Mouse (Mus musculus) hindbrain, embryonic 14.5 days (tissue): ENCODE results near the gene Nuf2. TPM values are rescaled to one million over a fixed set of nuclear protein-coding genes. Genes with fewer than 3 reads are reported as not detected.

ENCODE experiments used
- ATAC-seq: fragments of 200-750 bp; cut with Nextera tagmentation; 2 replicates; pipeline ENCODE4 v1.8.0; 2017; ENCODE audit warnings: moderate number of reproducible peaks, mild to moderate bottlenecking, moderate TSS enrichment, moderate library complexity; ENCODE audit not compliant: low FRiP score
- DNase-seq: peaks from one replicate; pipeline ENCODE4 v3.0.0-alpha.2; 2015; ENCODE audit warnings: low spot score
- H3K27ac ChIP-seq: fragments of 300-500 bp; sonication (generic); 2 replicates; pipeline ENCODE4 v1.5.1; 2014; ENCODE audit warnings: mild to moderate bottlenecking, moderate library complexity
- H3K27me3 ChIP-seq: fragments of 300-500 bp; sonication (generic); 2 replicates; pipeline ENCODE4 v1.6.1; 2014; ENCODE audit warnings: mild to moderate bottlenecking, low read length, mixed read lengths; ENCODE audit not compliant: control insufficient read depth, insufficient read depth
- H3K36me3 ChIP-seq: fragments of 300-500 bp; sonication (generic); replicated peaks from 2 replicates; pipeline ENCODE4 v1.6.1; 2014; ENCODE audit not compliant: control insufficient read depth, insufficient read depth
- H3K4me1 ChIP-seq: fragments of 300-500 bp; sonication (generic); replicated peaks from 2 replicates; pipeline ENCODE4 v1.6.1; 2014; ENCODE audit warnings: antibody characterized with exemption, low read length, mixed read lengths; ENCODE audit not compliant: control insufficient read depth, insufficient read depth
- H3K4me2 ChIP-seq: fragments of 300-500 bp; sonication (generic); replicated peaks from 2 replicates; pipeline ENCODE4 v1.6.1; 2014; ENCODE audit warnings: mild to moderate bottlenecking, moderate library complexity
- H3K4me3 ChIP-seq: fragments of 300-500 bp; sonication (generic); replicated peaks from 2 replicates; pipeline ENCODE4 v1.5.1; 2014; ENCODE audit warnings: mild to moderate bottlenecking, low read length
- H3K9ac ChIP-seq: fragments of 300-500 bp; sonication (generic); 2 replicates; pipeline ENCODE4 v1.6.1; 2014
- H3K9me3 ChIP-seq: fragments of 300-500 bp; sonication (generic); 2 replicates; pipeline ENCODE4 v1.6.1; 2016; ENCODE audit warnings: low read length; ENCODE audit not compliant: control insufficient read depth
- WGBS: fragments of 180-500 bp; shearing (Covaris S2); extraction: QIAGEN DNeasy Blood & Tissue Kit; methylation state at CpG from one replicate; pipeline ENCODE4 v1.1.7; 2014; 5-methylcytosine and 5-hydroxymethylcytosine counted together
- polyA plus RNA-seq: library from polyadenylated mRNA; unstranded; fragments of >200 nt; fragmentation: Nextera tagmentation; extraction: Ambion mirVana; gene quantifications from 2 replicates; pipeline ENCODE4 v1.2.1, GENCODE M21; 2014

The Nuf2 gene
- 11.3 and 14.1 TPM in 2 replicates for polyA plus RNA-seq

DNA sequence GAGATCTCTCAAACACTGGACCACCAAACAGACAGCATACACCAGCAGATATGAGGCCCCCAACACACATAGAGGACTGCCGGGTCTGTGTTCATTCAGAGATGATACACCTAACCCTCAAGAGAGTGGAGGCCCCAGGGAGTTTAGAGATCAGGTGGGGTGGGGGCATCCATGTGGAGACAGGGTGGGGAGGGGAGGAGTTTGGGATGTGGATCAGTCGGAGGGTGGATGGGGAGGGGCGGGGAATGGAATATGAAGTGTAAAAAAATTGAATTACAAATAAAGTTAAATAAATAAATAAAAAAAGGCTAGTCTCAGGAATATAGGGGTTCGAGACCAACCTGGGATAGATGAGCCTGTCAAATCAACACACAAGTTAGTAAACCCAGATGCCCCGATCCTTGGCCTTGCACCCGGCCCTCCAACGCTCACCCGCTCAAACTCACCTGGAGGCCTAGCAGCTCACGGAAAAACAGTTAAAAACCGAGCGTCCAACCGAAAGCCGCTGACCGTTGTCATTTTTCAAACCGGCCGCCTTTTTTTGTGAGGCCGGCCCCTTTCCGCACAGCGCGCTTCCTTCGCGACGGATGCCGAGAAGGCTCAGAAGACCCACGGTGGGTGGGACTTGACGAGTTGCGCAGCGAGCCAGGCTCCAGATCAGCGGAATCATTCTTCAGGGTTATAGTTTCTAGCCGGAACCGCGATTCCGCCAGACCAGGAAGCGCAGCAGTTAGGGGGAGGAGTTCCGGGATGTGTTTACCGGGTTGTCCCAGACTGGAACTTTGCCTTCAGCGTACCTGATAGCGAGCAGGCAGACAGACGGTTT lies at the start of gene Nuf2:
TSS of gene Nuf2 (minus strand) at position 589 of the 826 bp plus-strand sequence.
- Histone ChIP-seq H3K9ac (peak within 1 kb of the TSS; percentile 72), H3K36me3 (no peaks in the 10 kb centered on the region), H3K4me1 (no peaks in the 10 kb centered on the region), H3K9me3 (no peaks in the 10 kb centered on the region), H3K4me2 (peak within 1 kb of the TSS; percentile 90), H3K4me3 (peak within 1 kb of the TSS; percentile 48), H3K27me3 (no peaks in the 10 kb centered on the region), H3K27ac (peak within 1 kb of the TSS; percentile 84)
- WGBS = under 1% methylated on average over 39 of the region's 39 CpGs
- DNase-seq = peak; percentile 100
- peak; percentile 98 for ATAC-seq

- Histone ChIP-seq H3K4me2 (no peak overlapping the region), H3K36me3 (no peaks in the 10 kb centered on the region), H3K9me3 (no peaks in the 10 kb centered on the region), H3K27ac (no peak overlapping the region), H3K4me1 (no peaks in the 10 kb centered on the region), H3K4me3 (no peak overlapping the region), H3K27me3 (no peaks in the 10 kb centered on the region), H3K9ac (no peak overlapping the region)
- ATAC-seq (no peak), DNase-seq (no peak)
- 90% methylated on average over 3 of the region's 3 CpGs for WGBS
Measured at GRCm38 (mm10) chr1:169579572-169579971, 48.3 kb upstream of the Nuf2 start.

DNA sequence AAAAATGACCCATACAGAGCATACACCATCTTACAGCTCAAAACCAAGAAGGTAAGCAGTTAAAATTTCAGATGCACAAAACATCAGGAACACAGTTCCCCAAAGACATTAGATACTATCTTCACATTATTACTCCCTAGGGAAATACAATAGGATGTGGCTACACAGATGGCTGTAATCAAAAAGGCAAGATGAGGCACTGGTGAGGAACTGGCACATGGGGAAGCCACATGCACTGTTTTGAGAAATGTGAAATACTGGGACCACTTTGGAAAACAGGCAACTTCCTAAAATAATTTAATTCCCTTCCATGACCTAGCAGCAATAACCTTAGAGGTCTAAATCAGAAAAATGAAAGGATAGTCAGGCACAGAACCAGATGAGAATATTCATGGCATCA lies 42.9 kb upstream of the Nuf2 start:
- Histone ChIP-seq H3K36me3 (no peaks in the 10 kb centered on the region), H3K4me2 (no peak overlapping the region), H3K27me3 (no peaks in the 10 kb centered on the region), H3K4me3 (no peak overlapping the region), H3K27ac (no peak overlapping the region), H3K4me1 (no peaks in the 10 kb centered on the region), H3K9me3 (no peaks in the 10 kb centered on the region), H3K9ac (no peak overlapping the region)
- ATAC-seq (no peak), DNase-seq (no peak)

GRCm38 (mm10) chr1:169555621-169556020 lies 24.4 kb upstream of the Nuf2 start:
- ATAC-seq = no peak
- no peaks in the 10 kb centered on the region for H3K36me3 ChIP-seq
- H3K27ac ChIP-seq = no peak overlapping the region
- H3K27me3 ChIP-seq = no peaks in the 10 kb centered on the region
- no peaks in the 10 kb centered on the region for H3K4me1 ChIP-seq
- no peaks in the 10 kb centered on the region for H3K9me3 ChIP-seq
- H3K4me3 ChIP-seq = no peak overlapping the region
- no peak for DNase-seq
- WGBS = 94% methylated on average over 2 of the region's 2 CpGs
- no peak overlapping the region for H3K9ac ChIP-seq
- H3K4me2 ChIP-seq = no peak overlapping the region

DNA sequence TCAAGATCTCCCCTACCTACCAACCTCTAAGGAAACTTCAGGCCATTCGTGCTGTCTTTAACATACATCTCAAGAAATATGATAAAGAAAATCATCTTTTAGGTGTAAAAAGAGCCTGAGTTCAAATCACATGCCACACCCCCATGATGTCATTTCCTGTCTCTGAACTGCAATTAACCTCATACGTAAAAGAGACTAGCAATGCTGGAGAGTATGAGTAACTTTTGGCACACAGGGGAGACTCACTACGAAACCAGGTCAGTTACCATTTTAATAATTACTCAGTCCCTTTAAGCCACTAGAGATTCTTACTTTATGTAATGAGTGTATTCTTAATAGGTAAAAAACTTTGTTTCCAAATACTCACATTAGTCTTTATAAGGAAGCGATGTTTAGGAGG lies 23.8 kb upstream of the Nuf2 start:
- Histone ChIP-seq H3K36me3 (no peaks in the 10 kb centered on the region), H3K9ac (no peak overlapping the region), H3K4me1 (no peaks in the 10 kb centered on the region), H3K4me2 (no peak overlapping the region), H3K27ac (no peak overlapping the region), H3K9me3 (no peaks in the 10 kb centered on the region), H3K4me3 (no peak overlapping the region), H3K27me3 (no peaks in the 10 kb centered on the region)
- WGBS = 85% methylated on average over 4 of the region's 4 CpGs
- ATAC-seq = no peak
- no peak for DNase-seq

DNA sequence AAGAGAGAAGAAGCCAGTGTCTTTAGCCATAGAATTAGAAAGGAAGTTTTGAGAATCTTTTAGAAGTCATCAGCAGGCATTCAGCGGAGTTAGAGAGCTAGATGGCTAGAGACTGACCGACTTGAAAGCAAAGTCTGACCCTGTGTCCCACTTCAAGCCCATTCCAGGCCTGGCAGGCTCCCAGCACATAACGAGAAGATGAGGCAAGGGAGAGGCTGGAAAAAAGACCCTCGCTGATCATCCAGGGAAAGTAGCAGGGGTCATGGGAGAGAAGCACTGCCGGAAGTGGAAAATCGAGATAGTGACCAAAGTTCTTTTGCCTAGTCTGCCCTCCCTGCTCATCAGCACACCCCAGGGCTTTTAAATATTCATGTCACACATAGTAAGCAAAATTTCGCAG lies 22.2 kb upstream of the Nuf2 start:
- no peak overlapping the region for H3K27ac ChIP-seq
- no peaks in the 10 kb centered on the region for H3K27me3 ChIP-seq
- ATAC-seq = no peak

DNA sequence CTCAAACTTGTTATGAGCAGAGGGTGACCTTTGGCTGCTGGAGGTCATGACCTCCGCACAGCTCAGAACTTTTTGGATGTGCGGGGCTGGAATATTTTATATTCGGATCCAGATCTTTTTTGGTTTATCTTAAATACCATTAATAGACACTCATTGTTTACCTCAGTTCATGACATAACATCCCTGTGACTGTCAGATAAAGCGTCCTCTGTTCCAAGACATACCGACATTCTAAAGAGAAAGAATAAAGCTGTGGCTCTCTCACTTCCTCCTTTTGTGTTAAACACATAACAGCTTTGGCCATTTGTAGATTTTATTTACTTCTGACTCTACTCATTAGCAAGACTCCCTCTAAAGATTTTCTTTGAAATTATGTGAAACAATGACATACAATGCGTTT lies 9.2 kb upstream of the Nuf2 start:
- Histone ChIP-seq H3K27me3 (no peaks in the 10 kb centered on the region), H3K27ac (no peak overlapping the region), H3K36me3 (no peaks in the 10 kb centered on the region), H3K4me3 (no peak overlapping the region), H3K9ac (no peak overlapping the region), H3K9me3 (no peaks in the 10 kb centered on the region), H3K4me2 (no peak overlapping the region), H3K4me1 (no peaks in the 10 kb centered on the region)
- ATAC-seq (no peak), DNase-seq (no peak)
- 90% methylated on average over 6 of the region's 6 CpGs for WGBS

More for the DNA sequence above, 22.2 kb upstream of the Nuf2 start:
- Histone ChIP-seq H3K4me2 (no peak overlapping the region), H3K9ac (no peak overlapping the region), H3K36me3 (no peaks in the 10 kb centered on the region), H3K4me1 (no peaks in the 10 kb centered on the region), H3K4me3 (no peak overlapping the region), H3K9me3 (no peaks in the 10 kb centered on the region)
- WGBS = 84% methylated on average over 7 of the region's 7 CpGs
- DNase-seq = no peak

GRCm38 (mm10) chr1:169531702-169532535 lies 655 bp upstream of the Nuf2 start:
- no peaks in the 10 kb centered on the region for H3K9me3 ChIP-seq
- peak overlapping the region; percentile 84 for H3K27ac ChIP-seq
- DNase-seq = peak; percentile 87
- H3K9ac ChIP-seq = peak overlapping the region; percentile 72
- ATAC-seq = peak; percentile 28
- 12% methylated on average over 11 of the region's 11 CpGs for WGBS
- no peaks in the 10 kb centered on the region for H3K36me3 ChIP-seq
- no peaks in the 10 kb centered on the region for H3K4me1 ChIP-seq
- no peaks in the 10 kb centered on the region for H3K27me3 ChIP-seq
- H3K4me3 ChIP-seq = peak overlapping the region; percentile 48
- peak overlapping the region; percentile 90 for H3K4me2 ChIP-seq

DNA sequence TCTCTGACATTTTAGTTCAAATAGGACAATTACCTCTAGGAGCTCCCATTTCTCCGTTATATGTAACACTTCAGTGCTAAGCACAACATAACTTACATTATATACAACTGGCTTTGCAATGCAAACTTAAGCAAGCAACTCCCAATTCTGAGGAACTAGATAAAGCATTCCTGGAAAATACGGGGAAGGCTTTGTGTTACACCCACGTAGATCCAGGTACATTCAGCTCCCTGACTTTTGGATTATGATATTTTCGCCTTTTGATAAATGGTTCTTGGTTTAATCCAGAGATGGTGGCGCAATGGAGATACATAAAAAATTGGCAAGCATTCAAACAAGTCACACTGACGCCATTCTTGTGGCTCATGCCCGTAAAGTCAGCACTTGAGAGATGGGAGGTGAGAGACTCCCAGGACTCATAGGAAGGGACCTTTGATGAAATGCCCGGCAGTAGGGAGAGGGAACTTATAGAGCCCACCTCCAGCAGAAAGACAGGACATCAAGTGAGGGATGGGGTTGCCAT lies 1.2 kb downstream of the Nuf2 start:
- no peak for DNase-seq
- H3K27me3 ChIP-seq = no peaks in the 10 kb centered on the region
- H3K9ac ChIP-seq = no peak overlapping the region
- H3K4me1 ChIP-seq = no peaks in the 10 kb centered on the region
- 80% methylated on average over 8 of the region's 8 CpGs for WGBS
- H3K4me2 ChIP-seq = peak overlapping the region; percentile 90
- no peak for ATAC-seq
- no peaks in the 10 kb centered on the region for H3K36me3 ChIP-seq
- no peak overlapping the region for H3K27ac ChIP-seq
- no peaks in the 10 kb centered on the region for H3K9me3 ChIP-seq
- H3K4me3 ChIP-seq = no peak overlapping the region; the same call in 1 of the 2 replicates
